ENCODE assay signal across 1 mouse cellular context in genomic region chr11:100757566-100757965, GRCm38 (mm10).
TF ChIP-seq lines count a peak whose summit lies in the region.

No protein-coding gene starts in this region.

TF ChIP-seq in CH12.LX, 34 proteins besides CTCF, POLR2A, EP300 and RAD21:
- TF ChIP-seq UBTF (IDR thresholded peaks at IDR 0.05; ENCODE audit: low read depth, low read length): 0 out of 2 replicates have a peak, but pooled peaks have one; percentile 70
- TF ChIP-seq POLR2AphosphoS2 (IDR thresholded peaks at IDR 0.05; ENCODE audit: low read depth, low read length): no peak
- TF ChIP-seq USF2 (conservative IDR thresholded peaks at IDR 0.05; ENCODE audit: low read depth, low read length): no peak; the same call in 1 of the 2 replicates
- peak; percentile 56; the same call in 1 of the 2 replicates for TF ChIP-seq MAX (IDR thresholded peaks at IDR 0.05; ENCODE audit: low read length)
- 0 out of 2 replicates have a peak, but pooled peaks have one; percentile 61 for TF ChIP-seq TBP (conservative IDR thresholded peaks at IDR 0.05; ENCODE audit: low read depth, low read length)
- TF ChIP-seq USF1 (IDR thresholded peaks at IDR 0.05; ENCODE audit: low read depth, low read length): no peak
- TF ChIP-seq GABPA (IDR thresholded peaks at IDR 0.05; ENCODE audit: insufficient replicate concordance, low read depth, low read length): no peak
- no peak for TF ChIP-seq CHD1 (IDR thresholded peaks at IDR 0.05; ENCODE audit: low read depth, low read length)
- TF ChIP-seq ZNF384 (IDR thresholded peaks at IDR 0.05; ENCODE audit: low read depth, low read length): no peak
- TF ChIP-seq JUND (conservative IDR thresholded peaks at IDR 0.05; ENCODE audit: low read depth, low read length): no peak
- no peak for TF ChIP-seq E2F4 (IDR thresholded peaks at IDR 0.05; ENCODE audit: insufficient replicate concordance, low read depth, low read length)
- TF ChIP-seq NRF1 (IDR thresholded peaks at IDR 0.05; ENCODE audit: low read depth, low read length): no peak
- no peak for TF ChIP-seq MAZ (IDR thresholded peaks at IDR 0.05; ENCODE audit: low read depth, low read length)
- 0 out of 2 replicates have a peak, but pooled peaks have one; percentile 57 for TF ChIP-seq MEF2A (IDR thresholded peaks at IDR 0.05; ENCODE audit: borderline replicate concordance, low read depth, low read length)
- TF ChIP-seq ELF1 (IDR thresholded peaks at IDR 0.05; ENCODE audit: low read depth, low read length): peak; percentile 72
- no peak for TF ChIP-seq CHD2 (IDR thresholded peaks at IDR 0.05; ENCODE audit: low read length)
- peak; percentile 16; the same call in 1 of the 2 replicates for TF ChIP-seq SMC3 (IDR thresholded peaks at IDR 0.05; ENCODE audit: low read depth, low read length)
- no peak; the same call in 1 of the 2 replicates for TF ChIP-seq ETS1 (conservative IDR thresholded peaks at IDR 0.05; ENCODE audit: low read depth, low read length)
- no peak for TF ChIP-seq RCOR1 (conservative IDR thresholded peaks at IDR 0.05; ENCODE audit: low read depth, low read length)
- TF ChIP-seq TCF12 (IDR thresholded peaks at IDR 0.05; ENCODE audit: low read depth, low read length): peak; percentile 25; the same call in 1 of the 2 replicates
- no peak for TF ChIP-seq PAX5 (IDR thresholded peaks at IDR 0.05; ENCODE audit: low read length)
- no peak for TF ChIP-seq KAT2A (IDR thresholded peaks at IDR 0.05; ENCODE audit: insufficient replicate concordance, low read length)
- no peak for TF ChIP-seq MAFK (IDR thresholded peaks at IDR 0.05; ENCODE audit: insufficient replicate concordance, low read length)
- 0 out of 2 replicates have a peak, but pooled peaks have one; percentile 28 for TF ChIP-seq BHLHE40 (IDR thresholded peaks at IDR 0.05; ENCODE audit: low read depth, low read length)
- peak; percentile 70; the same call in 1 of the 2 replicates for TF ChIP-seq SIN3A (IDR thresholded peaks at IDR 0.05; ENCODE audit: low read length)
- TF ChIP-seq MXI1 (IDR thresholded peaks at IDR 0.05; ENCODE audit: low read depth, low read length): peak; percentile 62
- peak; percentile 44; the same call in 1 of the 2 replicates for TF ChIP-seq IRF4 (IDR thresholded peaks at IDR 0.05; ENCODE audit: low read depth, low read length)
